Mouse (Mus musculus) spleen, adult 2 months (tissue): Measurements from ENCODE around the gene Zfp668.

Experiments
- CTCF ChIP-seq: fragments of 200-500 bp; IDR thresholded peaks from 2 replicates; pipeline ENCODE4 v1.5.1; 2011; ENCODE audit warnings: mild to moderate bottlenecking, inconsistent platforms; ENCODE audit not compliant: insufficient read depth, insufficient read length, insufficient replicate concordance; ENCODE audit errors: extremely low read depth
- POLR2A ChIP-seq: fragments of 200-500 bp; IDR thresholded peaks from 2 replicates; pipeline ENCODE4 v1.6.1; 2011; ENCODE audit warnings: low read depth, low read length, inconsistent platforms

DNA sequence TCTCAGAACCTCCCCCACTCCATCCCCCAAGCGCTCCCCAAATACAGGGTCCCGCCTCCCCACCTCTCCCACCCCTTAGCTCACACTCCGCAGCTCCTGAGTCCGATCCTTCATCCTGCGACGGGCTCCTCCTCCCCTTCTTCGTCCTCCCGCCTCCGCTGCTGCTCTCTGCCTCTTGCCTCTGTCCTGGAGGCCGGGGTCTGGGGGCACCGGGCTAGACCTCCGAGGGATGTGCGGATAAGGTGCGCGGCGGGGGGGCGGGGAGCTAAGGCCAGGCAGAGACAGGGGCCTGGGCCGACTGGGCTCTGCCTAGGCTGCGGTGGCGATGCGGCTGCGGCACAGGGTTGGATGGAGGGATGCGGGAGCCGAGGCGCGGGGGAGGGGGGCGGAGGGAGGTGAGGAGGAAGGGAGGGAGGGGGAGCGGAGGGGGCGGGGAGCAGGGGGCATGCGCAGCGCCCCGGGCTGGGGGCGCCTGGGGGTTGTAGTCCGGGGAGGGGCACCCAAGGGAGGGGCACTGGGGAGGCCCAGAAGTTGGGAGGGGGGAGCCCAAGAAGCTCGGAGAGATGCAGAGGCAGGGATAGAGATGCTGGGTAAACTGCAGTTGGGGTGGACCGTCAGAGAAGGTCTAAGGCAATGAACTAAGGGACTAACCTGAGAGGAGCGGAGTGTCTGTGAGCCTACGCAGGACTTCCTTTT, 52.3 kb downstream of the Zfp668 start, which contains the start of the genes Stx4a and Stx1b:
- no peak for TF ChIP-seq CTCF
- TF ChIP-seq POLR2A: no peak
